Comparison of ENCODE assay signal across 23 mouse cellular contexts in genomic region chr1:55905232-55905631, GRCm38 (mm10).
DNase-seq lines count a peak whose midpoint lies in the region; ATAC-seq and TF ChIP-seq lines count a peak whose summit lies in the region.
"Had no signal": no experiment of that assay in that cellular context is flagged by ENCODE, and none has a peak within 500 bp of the region (broad histone marks: within the 10 kb centered on the region; RNA-seq: fewer than 3 reads in every experiment).

No protein-coding gene starts in this region.

- TF ChIP-seq EP300 in MEL (IDR thresholded peaks at IDR 0.05; ENCODE audit: low read depth in 1 of 2, low read length in 2 of 2) = no peak

- TF ChIP-seq RAD21 in MEL (IDR thresholded peaks at IDR 0.05; ENCODE audit: low read depth, low read length) = no peak; the same call in 1 of the 2 replicates

- H3K4me2 ChIP-seq in forebrain, postnatal 0 days (ENCODE audit: low read depth) = no peak overlapping the region
- H3K4me2 ChIP-seq in forebrain, embryonic 15.5 days (replicated peaks) = no peak overlapping the region
- H3K4me2 ChIP-seq: embryonic facial prominence, embryonic 12.5 days; forebrain, embryonic 13.5 days; hindbrain, embryonic 14.5 days; midbrain, embryonic 11.5 days; neural tube, embryonic 12.5 days had no signal

- H3K4me3 ChIP-seq in forebrain, postnatal 0 days (ENCODE audit: low read depth, low read length) = no peak overlapping the region
- no peak overlapping the region for H3K4me3 ChIP-seq in forebrain, embryonic 15.5 days
- H3K4me3 ChIP-seq in layer of hippocampus, adult 2 months = no peak overlapping the region
- no peak overlapping the region for H3K4me3 ChIP-seq in MEL (ENCODE audit: control insufficient read depth in 1 of 2, insufficient read depth in 1 of 2, low read depth in 2 of 2, low read length in 2 of 2)
- H3K4me3 ChIP-seq: embryonic facial prominence, embryonic 12.5 days; erythroblast, embryonic 14.5 days; forebrain, embryonic 13.5 days; heart, embryonic 10.5 days; limb, embryonic 10.5 days; neural tube, embryonic 12.5 days had no signal

- peak; percentile 39; the same call in 1 of the 2 replicates for TF ChIP-seq CTCF in forebrain, postnatal 0 days (IDR thresholded peaks at IDR 0.05; ENCODE audit: low read depth)
- peak; percentile 35; the same call in 1 of the 2 replicates for TF ChIP-seq CTCF in layer of hippocampus, adult 2 months (conservative IDR thresholded peaks at IDR 0.05)
- peak; percentile 8 to 33 (median 33); a peak in 3 of 6 replicates for TF ChIP-seq CTCF in MEL (IDR thresholded peaks at IDR 0.05 in 2 of 3, conservative IDR thresholded peaks at IDR 0.05 in 1 of 3; ENCODE audit: control insufficient read depth in 1 of 3, insufficient read depth in 1 of 3, low read depth in 2 of 3, low read length in 3 of 3, poor library complexity in 1 of 3, severe bottlenecking in 1 of 3)

- H3K4me1 ChIP-seq in forebrain, postnatal 0 days (ENCODE audit: insufficient read depth) = no peaks in the 10 kb centered on the region
- H3K4me1 ChIP-seq in forebrain, embryonic 15.5 days = no peaks in the 10 kb centered on the region
- H3K4me1 ChIP-seq in MEL (ENCODE audit: control insufficient read depth in 1 of 2, insufficient read depth in 2 of 2, low read length in 2 of 2) = no peaks in the 10 kb centered on the region
- H3K4me1 ChIP-seq: embryonic facial prominence, embryonic 12.5 days; forebrain, embryonic 13.5 days; heart, embryonic 10.5 days; limb, embryonic 10.5 days; neural tube, embryonic 12.5 days had no signal

- no peaks in the 10 kb centered on the region for H3K79me2 ChIP-seq in MEL (ENCODE audit: control insufficient read depth, insufficient read depth, low read length, poor library complexity)

- no peaks in the 10 kb centered on the region for H3K36me3 ChIP-seq in forebrain, postnatal 0 days (ENCODE audit: insufficient read depth)
- no peaks in the 10 kb centered on the region for H3K36me3 ChIP-seq in forebrain, embryonic 15.5 days
- no peaks in the 10 kb centered on the region for H3K36me3 ChIP-seq in MEL (ENCODE audit: control insufficient read depth in 1 of 2, insufficient read depth in 2 of 2, low read length in 2 of 2)
- H3K36me3 ChIP-seq: embryonic facial prominence, embryonic 12.5 days; heart, embryonic 10.5 days; limb, embryonic 10.5 days; neural tube, embryonic 12.5 days had no signal

- H3K27me3 ChIP-seq in forebrain, postnatal 0 days (ENCODE audit: insufficient read depth, low read length) = no peaks in the 10 kb centered on the region
- no peaks in the 10 kb centered on the region for H3K27me3 ChIP-seq in forebrain, embryonic 15.5 days
- H3K27me3 ChIP-seq in MEL (ENCODE audit: control insufficient read depth in 1 of 2, insufficient read depth in 2 of 2, low read length in 2 of 2) = no peaks in the 10 kb centered on the region
- H3K27me3 ChIP-seq: CH12.LX; embryonic facial prominence, embryonic 12.5 days; forebrain, embryonic 13.5 days; neural tube, embryonic 12.5 days had no signal

- no peak for TF ChIP-seq POLR2A in MEL (IDR thresholded peaks at IDR 0.05; ENCODE audit: control insufficient read depth in 1 of 2, insufficient read depth in 1 of 2, low read depth in 1 of 2, low read length in 2 of 2, poor library complexity in 1 of 2)

- no peak overlapping the region for H3K27ac ChIP-seq in forebrain, postnatal 0 days (ENCODE audit: low read depth, low read length)
- no peak overlapping the region for H3K27ac ChIP-seq in forebrain, embryonic 15.5 days (replicated peaks)
- no peak overlapping the region for H3K27ac ChIP-seq in layer of hippocampus, adult 2 months
- H3K27ac ChIP-seq in MEL (ENCODE audit: control insufficient read depth, low read depth, low read length) = no peak overlapping the region
- H3K27ac ChIP-seq: embryonic facial prominence, embryonic 12.5 days; forebrain, embryonic 13.5 days; heart, embryonic 10.5 days; hindbrain, embryonic 14.5 days; limb, embryonic 10.5 days; neural tube, embryonic 12.5 days had no signal

- WGBS in forebrain, postnatal 0 days = 98% methylated on average over 4 of the region's 4 CpGs
- 97% methylated on average over 4 of the region's 4 CpGs for WGBS in forebrain, embryonic 15.5 days

- no peaks in the 10 kb centered on the region for H3K9me3 ChIP-seq in forebrain, postnatal 0 days (ENCODE audit: low read length)
- no peaks in the 10 kb centered on the region for H3K9me3 ChIP-seq in forebrain, embryonic 15.5 days
- H3K9me3 ChIP-seq in MEL (replicated peaks; ENCODE audit: insufficient read depth, low read length) = no peaks in the 10 kb centered on the region
- H3K9me3 ChIP-seq: heart, embryonic 10.5 days; limb, embryonic 10.5 days; neural tube, embryonic 12.5 days had no signal

- ATAC-seq in forebrain, postnatal 0 days = no peak
- ATAC-seq in forebrain, embryonic 15.5 days (replicated peaks) = no peak
- ATAC-seq: forebrain, embryonic 13.5 days had no signal

- DNase-seq in forebrain, postnatal 0 days = no peak
- DNase-seq in layer of hippocampus, adult 2 months (ENCODE audit: low spot score in 2 of 2) = no peak
- DNase-seq in layer of hippocampus, adult 18-20 months (ENCODE audit: low spot score in 2 of 2) = no peak
- DNase-seq in MEL (ENCODE audit: low read depth, low spot score) = peak; percentile 13
- DNase-seq in induced T-regulatory cell, adult 2 months (ENCODE audit: low read depth) = peak; percentile 4
- no peak for DNase-seq in left cerebral cortex, adult 18-20 months (ENCODE audit: low spot score in 2 of 2)
- DNase-seq: adrenal gland, adult 2 months; cerebellum, postnatal 10 days; heart, postnatal 10 days; kidney, adult 18-20 months; kidney, postnatal 14 days; layer of hippocampus, adult 9-11 months; thymus, postnatal 14 days had no signal

- H3K9ac ChIP-seq in forebrain, postnatal 0 days = no peak overlapping the region
- no peak overlapping the region for H3K9ac ChIP-seq in forebrain, embryonic 15.5 days (replicated peaks)
- no peak overlapping the region for H3K9ac ChIP-seq in MEL (ENCODE audit: control insufficient read depth, low read depth, low read length, poor library complexity, severe bottlenecking)
- H3K9ac ChIP-seq: embryonic facial prominence, embryonic 12.5 days; forebrain, embryonic 13.5 days; hindbrain, embryonic 14.5 days; neural tube, embryonic 12.5 days had no signal

TF ChIP-seq in MEL, 35 proteins besides CTCF, POLR2A, EP300 and RAD21:
- TF ChIP-seq SMC3 (IDR thresholded peaks at IDR 0.05; ENCODE audit: low read depth, low read length) (no peak), NRF1 (IDR thresholded peaks at IDR 0.05; ENCODE audit: insufficient read depth, low read depth, low read length, poor library complexity, severe bottlenecking) (no peak)

Comparison
In these comparisons a context has a peak if more than half of its experiments do, and no peak if none do; other contexts are left out.
1. DNase-seq: peak in MEL (single experiment) and induced T-regulatory cell, adult 2 months (single experiment); none in forebrain, postnatal 0 days (single experiment), layer of hippocampus, adult 2 months (0 of 2), layer of hippocampus, adult 18-20 months (0 of 2) and left cerebral cortex, adult 18-20 months (0 of 2).
2. Peak in every context shown above with its lines, with median percentiles within 50 percentile points of each other: CTCF ChIP-seq.